Mouse (Mus musculus) heart, adult 2 months (tissue): ENCODE data around the gene Elf3.

Source experiments
- CTCF ChIP-seq: fragments of 200-600 bp; IDR thresholded peaks from 2 replicates; pipeline ENCODE4 v1.8.1; 2022; ENCODE audit warnings: antibody characterized with exemption, mild to moderate bottlenecking, moderate library complexity
- EP300 ChIP-seq: fragments of 200-500 bp; IDR thresholded peaks from 2 replicates; pipeline ENCODE4 v1.6.1; 2011; ENCODE audit warnings: low read depth, low read length, control low read depth; ENCODE audit not compliant: insufficient read depth
- POLR2A ChIP-seq: fragments of 200-500 bp; IDR thresholded peaks from 2 replicates; pipeline ENCODE4 v1.6.1; 2011; ENCODE audit warnings: mild to moderate bottlenecking, low read depth, low read length, control low read depth; ENCODE audit not compliant: insufficient read depth

GRCm38 (mm10) chr1:135280646-135281045 is 22.3 kb upstream of the Elf3 start:
- TF ChIP-seq POLR2A (0 out of 2 replicates have a peak, but pooled peaks have one; percentile 21), CTCF (no peak), EP300 (no peak)
